Mouse (Mus musculus) C2C12 (cell line): ENCODE measurements around the gene Banp.

ENCODE experiments used
- CEBPB ChIP-seq: IDR thresholded peaks from one replicate; pipeline ENCODE4 v1.6.1; 2011; ENCODE audit warnings: low read depth, mild to moderate bottlenecking, control low read depth, moderate library complexity
- CTCF ChIP-seq: IDR thresholded peaks from one replicate; pipeline ENCODE4 v1.5.1; 2011; ENCODE audit not compliant: control insufficient read depth, insufficient read depth, insufficient read length
- FOSL1 ChIP-seq: IDR thresholded peaks from one replicate; pipeline ENCODE4 v1.8.0; 2011; ENCODE audit warnings: mild to moderate bottlenecking, low read length; ENCODE audit not compliant: poor library complexity, insufficient read depth, severe bottlenecking
- MYOD1 ChIP-seq: IDR thresholded peaks from one replicate; pipeline ENCODE4 v1.6.1; 2011; ENCODE audit warnings: low read depth; ENCODE audit not compliant: control insufficient read depth, insufficient read length
- MYOG ChIP-seq: IDR thresholded peaks from one replicate; pipeline ENCODE4 v1.6.1; 2011; ENCODE audit not compliant: control insufficient read depth, insufficient read length; ENCODE audit errors: extremely low read depth
- USF1 ChIP-seq: IDR thresholded peaks from one replicate; pipeline ENCODE4 v1.6.1; 2011; ENCODE audit warnings: low read depth, mild to moderate bottlenecking, control low read depth, moderate library complexity

DNA sequence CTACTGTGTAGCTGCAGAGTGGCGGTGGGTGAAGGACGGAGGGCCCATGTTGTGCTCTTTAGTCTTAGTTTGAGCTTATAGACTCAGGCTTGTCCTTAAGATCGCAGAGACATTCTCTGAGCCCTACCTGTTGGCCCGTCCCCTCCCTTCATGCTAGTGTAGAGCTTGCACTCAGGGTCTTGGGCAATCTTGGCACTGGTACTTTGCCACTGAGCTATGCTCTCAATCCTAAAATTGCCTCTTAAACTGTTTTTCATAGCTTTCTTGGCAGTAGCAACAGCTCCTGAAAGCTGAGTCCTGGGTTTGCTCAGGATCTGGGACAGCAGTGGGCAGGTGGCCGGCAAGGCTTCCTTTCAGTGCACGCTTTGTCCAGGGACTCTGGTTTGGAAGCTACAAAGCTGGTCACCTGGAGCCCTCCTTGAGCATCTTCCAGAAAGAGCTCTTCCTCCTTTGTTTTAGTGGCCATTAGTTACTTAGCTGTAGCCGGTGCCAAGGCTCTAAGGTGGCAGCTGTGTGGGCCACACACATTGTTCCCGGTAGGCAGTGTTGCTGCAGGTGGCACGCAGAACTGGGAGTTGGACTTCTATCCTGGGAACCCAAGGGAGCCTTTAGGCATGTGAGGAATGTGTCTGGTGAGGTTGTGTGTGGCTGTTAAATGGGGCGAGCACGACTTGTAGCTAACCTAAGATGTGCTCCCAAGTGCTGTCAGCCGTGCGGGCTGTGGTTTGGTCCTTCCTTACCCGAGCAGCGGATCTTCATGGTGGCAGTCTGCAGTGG lies 52.0 kb downstream of the Banp start:
- TF ChIP-seq USF1 = no peak
- no peak for TF ChIP-seq CTCF
- no peak for TF ChIP-seq MYOG
- TF ChIP-seq MYOD1 = no peak
- no peak for TF ChIP-seq CEBPB
- no peak for TF ChIP-seq FOSL1
